Mouse (Mus musculus) splenic B cell, adult 2 months (primary cell): Measurements from ENCODE around the gene Cpsf4l.
A peak's percentile ranks its signal among the peaks of the same experiment; 100 is the strongest.
"Not testable (repeated sequence)": the region's sequence is repeated elsewhere in the genome, so short reads cannot be mapped to it uniquely, and the experiment has no call there.

Experiments used
- DNase-seq: peaks from one replicate; pipeline ENCODE4 v3.0.0-alpha.2; 2011; ENCODE audit warnings: low read depth, low spot score
- H3K27me3 ChIP-seq: 2 replicates; pipeline ENCODE4 v1.6.1; 2012; ENCODE audit warnings: mild to moderate bottlenecking, low read length, moderate library complexity, mixed read lengths; ENCODE audit not compliant: control insufficient read depth, poor library complexity, insufficient read depth, severe bottlenecking
- H3K36me3 ChIP-seq: 2 replicates; pipeline ENCODE4 v1.6.1; 2012; ENCODE audit warnings: mild to moderate bottlenecking, low read length, moderate library complexity, mixed read lengths; ENCODE audit not compliant: control insufficient read depth, poor library complexity, insufficient read depth, severe bottlenecking

Gene Cpsf4l

DNA sequence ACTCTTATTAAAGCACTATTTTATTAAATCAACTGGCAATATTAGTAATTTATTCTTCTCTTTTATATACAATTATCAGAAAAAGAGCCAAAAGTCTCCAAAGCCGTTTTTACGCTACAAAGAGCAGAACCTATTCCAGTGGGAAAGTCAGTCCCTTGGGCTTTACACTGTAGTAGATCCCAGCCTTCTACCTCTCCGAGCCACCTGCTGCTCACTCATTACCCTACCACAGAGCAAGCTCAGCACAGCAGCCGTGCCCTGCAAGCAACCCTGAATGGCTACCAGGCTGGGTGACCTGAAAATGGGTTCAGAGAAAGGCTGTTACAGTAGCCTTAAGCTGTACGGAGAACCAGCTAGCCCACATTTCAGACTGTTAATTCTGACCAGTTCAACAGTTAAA, 35.2 kb downstream of the Cpsf4l start:
- DNase-seq: no peak

DNA sequence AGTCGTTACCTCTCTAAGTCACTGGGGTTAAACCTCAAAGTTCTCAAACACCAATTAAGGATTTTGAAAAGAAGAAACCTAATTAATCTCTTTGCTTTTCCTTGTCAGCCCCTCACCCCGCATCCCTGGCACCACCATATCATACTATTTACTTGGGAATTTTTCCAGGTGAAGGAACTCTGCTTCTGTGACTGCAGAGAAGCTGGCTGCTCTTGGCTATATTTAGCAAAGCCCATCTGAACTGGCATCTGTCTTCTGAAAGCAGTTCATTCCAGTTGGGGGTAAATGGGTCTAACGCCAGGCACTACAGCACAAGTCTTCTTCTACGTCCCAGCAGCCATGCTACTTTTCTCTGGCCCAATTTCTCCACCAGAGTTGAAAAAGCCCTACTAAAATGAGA, 36.2 kb downstream of the Cpsf4l start:
- Histone ChIP-seq H3K36me3 (peaks cover 7% of the 10 kb centered on the region), H3K27me3 (no peaks in the 10 kb centered on the region)
- no peak for DNase-seq

More for the DNA sequence above, 35.2 kb downstream of the Cpsf4l start:
- Histone ChIP-seq H3K36me3 (peaks cover 7% of the 10 kb centered on the region), H3K27me3 (no peaks in the 10 kb centered on the region)

GRCm38 (mm10) chr11:113669711-113670110, 40.1 kb downstream of the Cpsf4l start:
- H3K36me3 ChIP-seq: peaks cover 2% of the 10 kb centered on the region
- no peak for DNase-seq
- no peaks in the 10 kb centered on the region for H3K27me3 ChIP-seq

- DNase-seq: no peak
- Histone ChIP-seq H3K27me3 (no peaks in the 10 kb centered on the region), H3K36me3 (peaks cover 2% of the 10 kb centered on the region)
Observed at GRCm38 (mm10) chr11:113668857-113669256, 41.0 kb downstream of the Cpsf4l start.

DNA sequence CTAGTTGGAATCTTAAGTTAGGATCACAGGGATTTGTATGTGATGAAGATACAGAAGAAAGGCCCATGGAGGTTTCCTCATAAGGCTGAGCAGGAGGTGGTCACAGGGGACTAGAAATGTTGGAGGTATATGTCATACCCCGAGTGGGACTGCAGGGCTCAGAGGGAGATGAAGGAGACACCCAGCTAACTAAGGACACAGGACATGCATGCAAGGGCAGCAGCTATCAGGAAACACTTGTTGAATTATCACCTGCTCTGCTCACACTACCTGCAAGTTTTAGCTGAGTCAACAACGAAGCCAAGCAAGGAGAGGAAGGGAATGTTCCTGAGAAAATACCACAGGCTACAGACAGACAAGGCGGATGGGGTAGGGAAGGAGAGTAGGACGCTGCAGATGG, 42.1 kb downstream of the Cpsf4l start:
- Histone ChIP-seq H3K36me3 (no peaks in the 10 kb centered on the region), H3K27me3 (no peaks in the 10 kb centered on the region)
- no peak for DNase-seq

DNA sequence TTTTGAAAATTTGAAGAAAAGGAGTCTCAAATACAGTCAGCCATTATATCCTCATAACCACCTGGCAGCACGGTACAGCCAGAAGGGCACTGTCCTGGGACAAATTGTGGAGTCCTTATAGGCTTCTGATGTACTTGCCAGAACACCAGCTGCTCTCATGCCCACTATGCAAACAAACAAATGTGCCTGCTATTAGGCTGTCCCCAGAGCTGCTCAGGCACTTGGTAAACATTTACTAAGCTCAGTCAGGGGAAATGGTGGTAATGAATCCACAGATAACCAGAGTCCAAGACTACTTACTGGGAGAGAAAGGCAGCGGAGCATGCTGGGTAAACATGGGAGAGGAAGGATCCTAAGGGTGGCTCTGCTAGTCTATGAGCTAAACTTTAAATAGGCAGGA, 42.7 kb downstream of the Cpsf4l start:
- DNase-seq: no peak
- H3K36me3 ChIP-seq: no peaks in the 10 kb centered on the region
- H3K27me3 ChIP-seq: no peaks in the 10 kb centered on the region

DNA sequence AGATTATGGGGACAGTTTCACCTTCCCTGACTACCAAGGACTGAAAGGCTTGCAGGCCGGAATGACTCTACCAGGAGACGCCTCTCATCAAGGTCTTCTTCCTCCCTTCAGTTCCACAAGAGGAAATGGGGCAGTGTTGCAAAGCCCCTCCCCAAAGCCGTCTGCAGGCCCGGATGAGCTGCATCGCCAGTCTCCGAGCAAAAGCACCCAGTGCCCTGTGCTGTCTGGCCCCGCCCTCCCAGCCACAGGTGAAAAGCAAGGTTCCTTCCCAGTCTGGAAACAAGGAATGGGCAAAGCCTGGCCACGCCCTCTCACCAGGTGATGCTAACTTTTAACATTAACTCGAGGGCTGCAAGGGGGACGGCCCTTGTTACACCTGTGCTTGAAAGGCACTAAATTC, 43.2 kb downstream of the Cpsf4l start:
- Histone ChIP-seq H3K36me3 (peaks cover 3% of the 10 kb centered on the region; the same call in 1 of the 2 replicates), H3K27me3 (no peaks in the 10 kb centered on the region)
- no peak for DNase-seq

GRCm38 (mm10) chr11:113666205-113666604, 43.6 kb downstream of the Cpsf4l start:
- Histone ChIP-seq H3K27me3 (no peaks in the 10 kb centered on the region), H3K36me3 (peaks cover 3% of the 10 kb centered on the region; the same call in 1 of the 2 replicates)
- DNase-seq: no peak

DNA sequence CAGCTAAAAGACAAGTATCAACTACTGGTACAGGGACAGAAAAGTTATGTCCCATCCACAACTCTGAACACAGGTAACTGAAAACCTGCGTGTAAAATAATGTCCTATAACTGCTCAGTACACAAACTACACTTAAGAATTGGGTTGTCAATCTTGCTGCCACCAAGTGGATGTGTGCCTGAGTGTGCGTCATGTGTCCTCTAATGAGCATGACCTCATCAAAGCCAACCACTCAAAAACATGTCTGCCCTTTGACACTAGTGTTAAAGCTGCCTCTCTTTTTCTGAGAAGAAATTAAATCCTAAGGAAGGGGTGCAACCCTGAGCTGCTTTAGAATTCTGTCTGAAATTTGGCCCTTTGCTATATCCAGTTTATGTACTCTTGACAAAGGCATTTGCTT, 45.5 kb downstream of the Cpsf4l start:
- no peak for DNase-seq
- Histone ChIP-seq H3K36me3 (peaks cover 6% of the 10 kb centered on the region), H3K27me3 (no peaks in the 10 kb centered on the region)

DNA sequence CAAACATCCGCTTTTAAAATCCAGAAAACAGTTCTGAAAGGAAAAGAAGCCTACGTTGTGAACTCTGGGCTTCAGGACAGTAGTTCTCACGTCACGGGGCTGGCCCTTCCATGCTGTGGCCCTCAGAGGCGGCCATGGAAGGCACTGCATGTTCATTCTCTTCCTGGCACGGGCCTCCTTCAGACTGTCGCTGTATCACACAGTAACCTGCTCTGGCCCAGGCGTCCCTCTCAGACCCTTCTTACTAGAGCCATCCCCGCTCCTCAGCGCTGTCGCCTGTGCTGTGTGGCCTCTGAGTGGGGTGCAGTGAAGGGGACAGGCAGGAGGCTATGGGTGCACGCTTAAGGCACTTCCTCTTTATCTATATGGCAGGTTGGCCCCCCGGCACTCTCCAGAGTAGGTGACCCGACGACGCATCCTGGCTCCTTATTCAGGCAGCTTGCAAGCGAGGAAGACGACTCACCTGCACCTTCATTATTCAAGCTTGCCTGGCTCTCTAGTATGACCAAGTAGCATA, 47.9 kb downstream of the Cpsf4l start:
- DNase-seq: no peak
- H3K27me3 ChIP-seq: no peaks in the 10 kb centered on the region
- peaks cover 16% of the 10 kb centered on the region for H3K36me3 ChIP-seq

DNA sequence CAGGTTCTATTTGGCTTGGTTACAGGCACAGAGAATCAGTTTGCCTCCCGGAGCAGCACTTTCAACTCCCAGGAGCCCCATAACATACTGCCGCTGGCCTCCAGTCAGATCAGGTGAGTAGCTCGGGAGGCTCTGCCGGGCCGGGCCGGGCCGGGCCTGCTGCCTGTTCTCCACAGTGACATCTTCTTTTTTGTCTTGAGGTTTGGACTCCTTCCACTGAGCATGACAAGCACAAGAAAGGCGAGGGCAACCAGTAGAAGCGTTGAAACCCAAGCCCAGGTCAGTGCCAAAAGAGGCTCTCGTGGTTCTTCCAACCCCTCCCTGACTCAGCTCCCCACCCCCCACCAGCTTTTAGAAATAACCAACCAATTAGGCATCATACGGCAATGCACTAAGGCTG, 48.9 kb downstream of the Cpsf4l start:
- Histone ChIP-seq H3K36me3 (peaks cover 16% of the 10 kb centered on the region), H3K27me3 (no peaks in the 10 kb centered on the region)
- no peak for DNase-seq

- peaks cover 16% of the 10 kb centered on the region for H3K36me3 ChIP-seq
- H3K27me3 ChIP-seq: not testable (repeated sequence)
- DNase-seq: peak; percentile 19
Observed at GRCm38 (mm10) chr11:113660213-113660612, 49.6 kb downstream of the Cpsf4l start.

- no peak for DNase-seq
- Histone ChIP-seq H3K27me3 (no peaks in the 10 kb centered on the region), H3K36me3 (peaks cover 16% of the 10 kb centered on the region)
Observed at GRCm38 (mm10) chr11:113658763-113659162, 51.1 kb downstream of the Cpsf4l start.

DNA sequence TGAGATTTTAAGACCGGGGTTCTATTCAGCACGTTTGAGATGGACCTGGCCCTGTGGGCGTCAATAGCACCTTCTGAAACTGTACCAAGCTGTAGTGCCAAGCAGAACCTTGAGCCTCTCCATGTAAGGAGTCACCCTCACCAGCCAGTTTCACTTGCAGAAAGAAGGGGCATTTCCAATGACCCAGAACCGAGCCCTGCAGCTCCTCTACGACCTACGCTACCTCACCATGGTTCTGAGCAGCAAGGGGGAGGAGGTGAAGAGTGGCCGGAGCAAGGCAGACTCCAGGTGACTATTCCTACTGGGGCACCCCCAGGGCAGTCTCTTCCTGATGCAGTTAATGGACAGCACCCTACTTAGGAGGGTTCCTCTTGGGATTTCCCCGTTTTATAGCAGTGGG, 51.5 kb downstream of the Cpsf4l start:
- DNase-seq: no peak
- H3K36me3 ChIP-seq: peaks cover 16% of the 10 kb centered on the region
- H3K27me3 ChIP-seq: no peaks in the 10 kb centered on the region

- peaks cover 16% of the 10 kb centered on the region for H3K36me3 ChIP-seq
- DNase-seq: no peak
Observed at GRCm38 (mm10) chr11:113657221-113657620, 52.6 kb downstream of the Cpsf4l start.

DNA sequence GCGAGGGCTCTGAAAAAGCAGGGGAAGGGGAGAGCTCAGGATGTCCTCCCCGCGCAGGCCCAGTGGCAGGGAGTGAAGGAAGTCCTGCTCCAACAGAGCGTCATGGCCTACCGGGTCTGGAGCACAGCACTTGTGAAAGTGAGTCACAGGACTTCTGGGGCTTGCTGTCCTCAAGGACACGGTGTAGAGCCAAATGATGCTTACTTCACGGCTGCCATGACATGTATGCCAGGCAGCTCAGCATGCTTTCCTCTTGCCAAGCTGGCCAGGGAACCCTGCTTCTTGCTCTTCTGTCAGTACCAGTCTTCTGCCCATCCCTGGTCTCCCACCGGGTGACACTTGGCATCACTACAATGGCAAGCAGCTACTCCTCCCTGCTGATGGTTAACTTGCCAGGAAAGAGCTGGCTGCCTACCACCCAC, 53.3 kb downstream of the Cpsf4l start:
- H3K27me3 ChIP-seq: no peaks in the 10 kb centered on the region
- peaks cover 14% of the 10 kb centered on the region for H3K36me3 ChIP-seq
- no peak for DNase-seq

More at GRCm38 (mm10) chr11:113657221-113657620, 52.6 kb downstream of the Cpsf4l start:
- no peaks in the 10 kb centered on the region for H3K27me3 ChIP-seq
